Mouse (Mus musculus): ENCODE data around the gene Sumf1. TPM values are rescaled to one million over a fixed set of nuclear protein-coding genes. Genes with fewer than 3 reads are reported as not detected.

The Sumf1 gene
- total and polyA plus RNA-seq, 3 experiments, result 11.0 to 13.5 (median 12.1) TPM

- no peak for DNase-seq
- Histone ChIP-seq H3K27me3 (ENCODE audit: control insufficient read depth, insufficient read depth, low read length) (no peaks in the 10 kb centered on the region), H3K36me3 (ENCODE audit: control insufficient read depth, insufficient read depth, low read length) (peaks cover 2% of the 10 kb centered on the region), H3K79me2 (replicated peaks; ENCODE audit: control insufficient read depth, insufficient read depth, low read length) (no peaks in the 10 kb centered on the region), H3K4me1 (ENCODE audit: control insufficient read depth, insufficient read depth, low read length) (peaks cover 1% of the 10 kb centered on the region; the same call in 1 of the 2 replicates), H3K27ac (no peak overlapping the region), H3K4me3 (no peak overlapping the region), H3K9ac (ENCODE audit: low read depth, low read length) (no peak overlapping the region)
- WGBS, result 89% methylated on average over 5 of the region's 5 CpGs
- intact Hi-C loops (cut with DNase I), result loop anchor here (5.0 to 10.0 kb wide), 2 partner anchors 567 to 639 kb away; partner anchors contain the start of gene Bhlhe40
- no peak for TF ChIP-seq EP300 (IDR thresholded peaks at IDR 0.05; ENCODE audit: insufficient read depth, low read depth, low read length)
- no peak for TF ChIP-seq CTCF (IDR thresholded peaks at IDR 0.05)
- no peak for TF ChIP-seq POLR2A (IDR thresholded peaks at IDR 0.05; ENCODE audit: insufficient read depth, low read depth, low read length)
Measured at GRCm38 (mm10) chr6:108095445-108095844, 89.9 kb downstream of the Sumf1 start.

- intact Hi-C loops (cut with DNase I), result loop anchor here (10.0 kb wide), 1 partner anchor 641 kb away; no protein-coding TSS in a partner anchor
- no peak for TF ChIP-seq CTCF (IDR thresholded peaks at IDR 0.05)
- Histone ChIP-seq H3K4me1 (ENCODE audit: control insufficient read depth, insufficient read depth, low read length) (no peaks in the 10 kb centered on the region; the same call in 1 of the 2 replicates), H3K9ac (ENCODE audit: low read depth, low read length) (no peak overlapping the region), H3K27me3 (ENCODE audit: control insufficient read depth, insufficient read depth, low read length) (no peaks in the 10 kb centered on the region), H3K4me3 (no peak overlapping the region), H3K79me2 (replicated peaks; ENCODE audit: control insufficient read depth, insufficient read depth, low read length) (no peaks in the 10 kb centered on the region), H3K27ac (no peak overlapping the region), H3K36me3 (ENCODE audit: control insufficient read depth, insufficient read depth, low read length) (no peaks in the 10 kb centered on the region)
- 75% methylated on average over 3 of the region's 3 CpGs for WGBS
- DNase-seq, result no peak
Measured at GRCm38 (mm10) chr6:108093449-108093848, 91.9 kb downstream of the Sumf1 start.

- DNase-seq, result no peak
- TF ChIP-seq POLR2A (IDR thresholded peaks at IDR 0.05; ENCODE audit: insufficient read depth, low read depth, low read length) (no peak), EP300 (IDR thresholded peaks at IDR 0.05; ENCODE audit: insufficient read depth, low read depth, low read length) (no peak), CTCF (IDR thresholded peaks at IDR 0.05) (no peak)
- Histone ChIP-seq H3K9ac (ENCODE audit: low read depth, low read length) (no peak overlapping the region), H3K27me3 (ENCODE audit: control insufficient read depth, insufficient read depth, low read length) (no peaks in the 10 kb centered on the region), H3K27ac (no peak overlapping the region), H3K79me2 (replicated peaks; ENCODE audit: control insufficient read depth, insufficient read depth, low read length) (no peaks in the 10 kb centered on the region), H3K4me3 (no peak overlapping the region), H3K4me1 (ENCODE audit: control insufficient read depth, insufficient read depth, low read length) (no peaks in the 10 kb centered on the region), H3K36me3 (ENCODE audit: control insufficient read depth, insufficient read depth, low read length) (no peaks in the 10 kb centered on the region)
- WGBS, result 76% methylated on average over 3 of the region's 3 CpGs
- intact Hi-C loops (cut with DNase I), result loop anchor here (10.0 kb wide), 1 partner anchor 642 kb away; no protein-coding TSS in a partner anchor
Measured at GRCm38 (mm10) chr6:108092646-108093045, 92.7 kb downstream of the Sumf1 start.

- H3K36me3 ChIP-seq (ENCODE audit: control insufficient read depth, insufficient read depth, low read length), result no peaks in the 10 kb centered on the region
- intact Hi-C loops (cut with DNase I), result loop anchor here (10.0 kb wide), 1 partner anchor 644 kb away; no protein-coding TSS in a partner anchor
- no peak overlapping the region for H3K9ac ChIP-seq (ENCODE audit: low read depth, low read length)
- no peak overlapping the region for H3K4me3 ChIP-seq
- H3K79me2 ChIP-seq (replicated peaks; ENCODE audit: control insufficient read depth, insufficient read depth, low read length), result no peaks in the 10 kb centered on the region
- 78% methylated on average over 1 of the region's 1 CpGs for WGBS
- no peak for DNase-seq
- H3K4me1 ChIP-seq (ENCODE audit: control insufficient read depth, insufficient read depth, low read length), result no peaks in the 10 kb centered on the region
- H3K27ac ChIP-seq, result no peak overlapping the region
- H3K27me3 ChIP-seq (ENCODE audit: control insufficient read depth, insufficient read depth, low read length), result no peaks in the 10 kb centered on the region
- TF ChIP-seq POLR2A (IDR thresholded peaks at IDR 0.05; ENCODE audit: insufficient read depth, low read depth, low read length) (no peak), CTCF (IDR thresholded peaks at IDR 0.05) (no peak), EP300 (IDR thresholded peaks at IDR 0.05; ENCODE audit: insufficient read depth, low read depth, low read length) (no peak)
Measured at GRCm38 (mm10) chr6:108091296-108091695, 94.1 kb downstream of the Sumf1 start.

- WGBS, result 91% methylated on average over 7 of the region's 7 CpGs
- intact Hi-C loops (cut with DNase I), result no loop called here
Measured at GRCm38 (mm10) chr6:108075857-108076256, 109.5 kb downstream of the Sumf1 start.

GRCm38 (mm10) chr6:108074624-108075023 is 110.8 kb downstream of the Sumf1 start:
- Histone ChIP-seq H3K4me1 (ENCODE audit: control insufficient read depth, insufficient read depth, low read length) (no peaks in the 10 kb centered on the region), H3K4me3 (no peak overlapping the region), H3K36me3 (ENCODE audit: control insufficient read depth, insufficient read depth, low read length) (no peaks in the 10 kb centered on the region), H3K79me2 (replicated peaks; ENCODE audit: control insufficient read depth, insufficient read depth, low read length) (no peaks in the 10 kb centered on the region), H3K27ac (no peak overlapping the region), H3K27me3 (ENCODE audit: control insufficient read depth, insufficient read depth, low read length) (no peaks in the 10 kb centered on the region), H3K9ac (ENCODE audit: low read depth, low read length) (no peak overlapping the region)
- 86% methylated on average over 10 of the region's 10 CpGs for WGBS
- DNase-seq, result no peak
- no peak for TF ChIP-seq POLR2A (IDR thresholded peaks at IDR 0.05; ENCODE audit: insufficient read depth, low read depth, low read length)
- TF ChIP-seq EP300 (IDR thresholded peaks at IDR 0.05; ENCODE audit: insufficient read depth, low read depth, low read length), result no peak
- no peak for TF ChIP-seq CTCF (IDR thresholded peaks at IDR 0.05)
- intact Hi-C loops (cut with DNase I), result no loop called here

More at GRCm38 (mm10) chr6:108075857-108076256, 109.5 kb downstream of the Sumf1 start:
- Histone ChIP-seq H3K4me3 (no peak overlapping the region), H3K4me1 (ENCODE audit: control insufficient read depth, insufficient read depth, low read length) (no peaks in the 10 kb centered on the region), H3K27ac (no peak overlapping the region), H3K79me2 (replicated peaks; ENCODE audit: control insufficient read depth, insufficient read depth, low read length) (no peaks in the 10 kb centered on the region), H3K9ac (ENCODE audit: low read depth, low read length) (no peak overlapping the region), H3K27me3 (ENCODE audit: control insufficient read depth, insufficient read depth, low read length) (no peaks in the 10 kb centered on the region), H3K36me3 (ENCODE audit: control insufficient read depth, insufficient read depth, low read length) (no peaks in the 10 kb centered on the region)
- TF ChIP-seq POLR2A (IDR thresholded peaks at IDR 0.05; ENCODE audit: insufficient read depth, low read depth, low read length) (no peak), CTCF (IDR thresholded peaks at IDR 0.05) (no peak), EP300 (IDR thresholded peaks at IDR 0.05; ENCODE audit: insufficient read depth, low read depth, low read length) (no peak)
- DNase-seq, result no peak
